Mouse (Mus musculus): ENCODE results near the gene Shank1. TPM values are rescaled to one million over a fixed set of nuclear protein-coding genes. Genes with fewer than 3 reads are reported as not detected.

The Shank1 gene
- total and polyA plus RNA-seq, 3 experiments, result 0.12 to 3.9 TPM; not detected in 1

DNA sequence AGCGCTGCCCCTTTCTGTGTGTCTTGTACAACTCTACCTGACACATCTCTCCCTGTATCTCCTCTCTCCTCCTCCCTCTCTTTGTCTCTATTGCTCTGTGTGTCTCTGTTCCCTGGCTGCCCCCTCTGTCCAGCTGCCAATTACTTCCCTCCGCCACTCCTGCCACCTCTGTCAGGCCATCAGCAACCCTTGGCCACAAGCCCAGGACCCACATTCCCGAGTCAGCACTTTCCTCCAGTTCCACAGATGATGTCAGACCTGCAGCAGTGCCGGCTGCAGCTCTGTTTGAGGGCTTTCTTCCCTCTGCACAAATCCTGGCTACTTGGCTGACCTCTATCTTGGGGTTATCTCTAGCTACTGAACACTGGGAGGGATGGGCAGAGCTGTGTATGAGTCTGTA lies 68.2 kb downstream of the Shank1 start:
- Histone ChIP-seq H3K79me2 (ENCODE audit: control insufficient read depth, insufficient read depth, low read length, poor library complexity) (no peaks in the 10 kb centered on the region; the same call in 1 of the 2 replicates), H3K27me3 (ENCODE audit: control insufficient read depth in 1 of 2, insufficient read depth in 2 of 2, low read length in 2 of 2) (no peaks in the 10 kb centered on the region), H3K4me1 (ENCODE audit: control insufficient read depth in 1 of 2, insufficient read depth in 2 of 2, low read length in 2 of 2) (no peaks in the 10 kb centered on the region), H3K9me3 (replicated peaks; ENCODE audit: insufficient read depth, low read length) (no peaks in the 10 kb centered on the region), H3K27ac (ENCODE audit: control insufficient read depth, low read depth, low read length) (no peak overlapping the region), H3K36me3 (ENCODE audit: control insufficient read depth in 1 of 2, insufficient read depth in 2 of 2, low read length in 2 of 2) (no peaks in the 10 kb centered on the region; a peak in 1 of 4 replicates), H3K4me3 (ENCODE audit: control insufficient read depth in 1 of 2, insufficient read depth in 1 of 2, low read depth in 2 of 2, low read length in 2 of 2) (no peak overlapping the region), H3K9ac (ENCODE audit: control insufficient read depth, low read depth, low read length, poor library complexity, severe bottlenecking) (no peak overlapping the region)
- TF ChIP-seq CHD2 (IDR thresholded peaks at IDR 0.05; ENCODE audit: low read length) (no peak), UBTF (IDR thresholded peaks at IDR 0.05; ENCODE audit: borderline replicate concordance, insufficient read depth, low read depth, low read length) (no peak), TAL1 (IDR thresholded peaks at IDR 0.05; ENCODE audit: low read length) (no peak), POLR2AphosphoS5 (IDR thresholded peaks at IDR 0.05; ENCODE audit: borderline replicate concordance, low read depth, low read length) (no peak), ZKSCAN1 (IDR thresholded peaks at IDR 0.05; ENCODE audit: low read depth, low read length) (no peak), MYB (IDR thresholded peaks at IDR 0.05; ENCODE audit: low read depth, low read length) (no peak), NRF1 (IDR thresholded peaks at IDR 0.05; ENCODE audit: insufficient read depth, low read depth, low read length, poor library complexity, severe bottlenecking) (no peak), ZC3H11A (IDR thresholded peaks at IDR 0.05; ENCODE audit: low read depth, low read length) (no peak), TBP (IDR thresholded peaks at IDR 0.05; ENCODE audit: low read depth, low read length) (no peak), NELFE (IDR thresholded peaks at IDR 0.05; ENCODE audit: low read depth, low read length) (no peak), RCOR1 (IDR thresholded peaks at IDR 0.05; ENCODE audit: low read depth, low read length) (no peak), KAT2A (conservative IDR thresholded peaks at IDR 0.05; ENCODE audit: low read depth, low read length) (no peak), RAD21 (IDR thresholded peaks at IDR 0.05; ENCODE audit: low read depth, low read length) (no peak)
- DNase-seq (ENCODE audit: low read depth, low spot score), result no peak

DNA sequence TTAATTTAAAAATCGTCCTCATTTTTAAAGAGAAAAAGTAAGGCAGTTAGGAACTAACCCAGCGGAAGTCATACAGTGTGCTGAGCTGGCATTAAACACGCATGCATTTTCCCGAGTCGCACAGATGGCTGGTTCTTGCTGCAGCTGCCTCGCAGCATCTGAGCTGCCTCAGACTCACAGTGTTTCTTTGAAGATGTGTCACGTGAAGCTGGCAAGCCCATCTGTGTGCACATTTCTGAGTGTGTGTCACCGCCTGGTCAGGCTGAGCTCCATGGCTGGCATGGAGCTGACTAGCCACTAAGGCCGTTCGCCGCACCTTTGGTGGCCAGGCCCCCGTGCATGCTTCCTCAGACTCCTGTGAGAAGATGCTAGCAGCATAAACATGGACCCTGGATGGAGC lies 72.5 kb downstream of the Shank1 start:
- DNase-seq (ENCODE audit: low read depth, low spot score), result no peak
- no peak overlapping the region for H3K9ac ChIP-seq (ENCODE audit: control insufficient read depth, low read depth, low read length, poor library complexity, severe bottlenecking)
- peaks cover 0 to 1% of the 10 kb centered on the region in 2 experiments; a peak in 1 of 4 replicates for H3K27me3 ChIP-seq (ENCODE audit: control insufficient read depth in 1 of 2, insufficient read depth in 2 of 2, low read length in 2 of 2)

More for the DNA sequence above, 72.5 kb downstream of the Shank1 start:
- TF ChIP-seq MAZ (IDR thresholded peaks at IDR 0.05; ENCODE audit: low read depth, low read length), result no peak
- no peak for TF ChIP-seq POLR2A (IDR thresholded peaks at IDR 0.05; ENCODE audit: control insufficient read depth in 1 of 2, insufficient read depth in 1 of 2, low read depth in 1 of 2, low read length in 2 of 2, poor library complexity in 1 of 2)
- TF ChIP-seq ZKSCAN1 (IDR thresholded peaks at IDR 0.05; ENCODE audit: low read depth, low read length), result no peak
- TF ChIP-seq MXI1 (IDR thresholded peaks at IDR 0.05; ENCODE audit: low read depth, low read length), result no peak
- no peak for TF ChIP-seq CHD2 (IDR thresholded peaks at IDR 0.05; ENCODE audit: low read length)
- Histone ChIP-seq H3K36me3 (ENCODE audit: control insufficient read depth in 1 of 2, insufficient read depth in 2 of 2, low read length in 2 of 2) (no peaks in the 10 kb centered on the region), H3K9me3 (replicated peaks; ENCODE audit: insufficient read depth, low read length) (no peaks in the 10 kb centered on the region), H3K27ac (ENCODE audit: control insufficient read depth, low read depth, low read length) (no peak overlapping the region), H3K4me3 (ENCODE audit: control insufficient read depth in 1 of 2, insufficient read depth in 1 of 2, low read depth in 2 of 2, low read length in 2 of 2) (no peak overlapping the region), H3K79me2 (ENCODE audit: control insufficient read depth, insufficient read depth, low read length, poor library complexity) (no peaks in the 10 kb centered on the region), H3K4me1 (ENCODE audit: control insufficient read depth in 1 of 2, insufficient read depth in 2 of 2, low read length in 2 of 2) (no peaks in the 10 kb centered on the region)
